Mouse (Mus musculus) ovary, adult 18-20 months (tissue): ENCODE data around the gene Uxt.

ENCODE experiments used
- DNase-seq: peaks from one replicate; pipeline ENCODE4 v3.0.0; 2022; ENCODE audit warnings: low spot score, mixed read lengths

Uxt gene

GRCm38 (mm10) chrX:20961477-20962378 lies at the start of gene Uxt:
Gene Uxt (minus strand): TSS chrX:20962017.
- peak; percentile 85 for DNase-seq

GRCm38 (mm10) chrX:20980901-20981300 lies 19.1 kb upstream of the Uxt start:
- no peak for DNase-seq

GRCm38 (mm10) chrX:20950191-20950880 lies 11.5 kb downstream of the Uxt start, which contains the start of gene Elk1:
Gene Elk1 (minus strand): TSS chrX:20950608.
- peak; percentile 81 for DNase-seq

GRCm38 (mm10) chrX:20946055-20946454 lies 15.8 kb downstream of the Uxt start:
- no peak for DNase-seq

- no peak for DNase-seq
Observed at GRCm38 (mm10) chrX:20931963-20932362, 29.9 kb downstream of the Uxt start.

GRCm38 (mm10) chrX:20931364-20931763 lies 30.5 kb downstream of the Uxt start, which contains the start of gene Cfp:
Gene Cfp (minus strand): TSS chrX:20931555.
- DNase-seq = no peak

- DNase-seq = no peak
Observed at GRCm38 (mm10) chrX:20929859-20930258, 32.0 kb downstream of the Uxt start.

GRCm38 (mm10) chrX:20924976-20925375 lies 36.8 kb downstream of the Uxt start:
- no peak for DNase-seq

- no peak for DNase-seq
Observed at GRCm38 (mm10) chrX:20923506-20923905, 38.3 kb downstream of the Uxt start.

- no peak for DNase-seq
Observed at GRCm38 (mm10) chrX:20921366-20921765, 40.5 kb downstream of the Uxt start.

- peak; percentile 83 for DNase-seq
Observed at GRCm38 (mm10) chrX:20920844-20921364, 40.9 kb downstream of the Uxt start, which contains the start of gene Syn1. Gene Syn1 (minus strand): TSS chrX:20921004.

- DNase-seq = no peak
Observed at GRCm38 (mm10) chrX:20920249-20920843, 41.5 kb downstream of the Uxt start.

GRCm38 (mm10) chrX:20915075-20915474 lies 46.7 kb downstream of the Uxt start:
- DNase-seq = no peak

- DNase-seq = no peak
Observed at GRCm38 (mm10) chrX:20913726-20914125, 48.1 kb downstream of the Uxt start.

- DNase-seq = no peak
Observed at GRCm38 (mm10) chrX:20910074-20910473, 51.7 kb downstream of the Uxt start.
